Mouse (Mus musculus): ENCODE results near the gene S100a13.

Gene S100a13

DNA sequence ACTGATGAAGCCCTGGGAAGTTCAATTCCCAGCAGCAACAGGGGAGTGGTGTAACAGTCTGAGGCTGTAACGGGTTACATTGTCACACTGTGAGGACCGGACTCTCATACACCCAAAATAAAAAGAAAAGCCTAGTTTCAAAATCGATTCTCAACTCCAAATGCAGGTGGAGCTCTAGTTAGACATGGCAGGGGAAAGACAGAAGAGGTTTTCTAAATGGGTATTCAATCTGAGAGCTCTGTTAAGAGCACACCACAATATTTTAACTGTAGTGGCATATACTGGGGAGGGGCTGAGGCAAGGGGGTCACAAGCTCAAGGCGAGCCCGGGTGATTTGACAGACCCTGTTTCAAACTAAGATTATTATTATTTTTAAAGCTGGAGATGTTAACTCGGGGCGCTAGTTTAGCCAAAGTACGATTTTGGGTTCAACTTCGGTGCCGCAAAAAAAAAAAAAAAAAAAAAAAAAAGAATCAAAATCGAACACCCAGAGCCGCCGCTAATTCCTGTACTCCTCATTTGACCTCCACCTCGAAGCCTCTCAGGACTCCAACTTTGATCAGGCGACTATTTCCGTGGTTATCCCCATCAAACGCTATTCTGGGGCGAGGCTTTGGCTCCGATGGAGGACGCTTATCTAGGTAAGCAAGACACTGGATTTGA, 5.8 kb upstream of the S100a13 start:
- WGBS: under 1% methylated on average over 20 of the region's 20 CpGs

DNA sequence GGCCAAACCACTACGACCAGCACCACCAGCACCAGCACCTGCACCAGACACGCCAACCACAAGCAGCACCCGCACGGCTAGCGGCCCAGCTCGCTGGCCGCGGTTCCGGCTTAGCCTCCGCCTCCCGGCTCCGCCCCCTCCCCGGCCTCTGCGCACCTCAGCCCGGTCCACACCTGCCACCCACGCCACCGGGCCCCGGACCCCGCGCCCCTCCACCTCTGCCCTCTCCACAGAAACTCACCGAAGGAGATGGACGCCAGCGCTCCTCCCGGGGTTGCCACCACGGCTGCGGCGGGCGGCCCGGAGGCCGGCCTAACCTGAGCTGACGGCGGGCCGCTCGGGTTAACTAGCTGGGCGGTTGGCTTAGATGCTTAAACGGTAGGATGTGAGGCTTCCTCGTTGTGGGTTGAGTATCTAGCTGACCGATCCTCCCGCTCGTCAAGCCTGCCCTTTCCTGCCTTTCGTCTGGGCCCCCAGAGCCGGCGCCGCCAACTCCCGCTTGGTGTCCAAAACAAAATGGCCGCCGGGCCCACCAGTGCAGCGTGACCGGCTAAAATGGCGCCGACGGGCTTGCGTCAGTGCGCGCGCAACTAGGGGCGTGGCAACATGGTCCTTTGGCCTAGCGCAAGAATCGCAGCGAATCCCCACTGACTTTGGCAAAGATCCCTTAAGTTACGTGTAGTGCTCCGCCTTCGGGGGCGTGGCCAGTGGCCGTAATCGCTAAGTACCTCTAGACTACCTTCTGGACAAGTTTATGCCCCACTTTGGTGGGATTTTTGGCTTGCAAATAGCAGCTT, 5.1 kb upstream of the S100a13 start, which contains the start of gene Chtop:
Chtop (minus strand) TSS at position 549 of the 797 bp plus-strand sequence.
- under 1% methylated on average over 66 of the region's 66 CpGs for WGBS

DNA sequence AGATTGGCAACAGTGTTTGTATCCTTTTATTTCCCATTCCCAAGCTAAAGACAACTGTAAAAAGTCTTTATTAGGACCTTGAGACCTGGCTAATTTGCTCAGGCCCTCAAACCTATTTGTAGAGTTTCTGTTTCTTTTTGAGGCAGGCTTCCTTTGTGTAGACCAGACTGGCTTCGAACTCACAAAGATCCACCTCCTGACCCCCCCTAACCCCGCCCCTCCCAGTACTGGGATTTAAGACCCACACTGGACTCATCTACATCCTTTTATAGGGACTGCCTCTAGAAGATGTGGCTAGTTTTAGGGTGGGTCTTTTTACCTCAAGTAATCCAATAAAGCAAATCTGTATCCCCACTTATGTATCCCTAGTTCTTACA, 4.5 kb upstream of the S100a13 start:
- 13% methylated on average over 2 of the region's 2 CpGs for WGBS

DNA sequence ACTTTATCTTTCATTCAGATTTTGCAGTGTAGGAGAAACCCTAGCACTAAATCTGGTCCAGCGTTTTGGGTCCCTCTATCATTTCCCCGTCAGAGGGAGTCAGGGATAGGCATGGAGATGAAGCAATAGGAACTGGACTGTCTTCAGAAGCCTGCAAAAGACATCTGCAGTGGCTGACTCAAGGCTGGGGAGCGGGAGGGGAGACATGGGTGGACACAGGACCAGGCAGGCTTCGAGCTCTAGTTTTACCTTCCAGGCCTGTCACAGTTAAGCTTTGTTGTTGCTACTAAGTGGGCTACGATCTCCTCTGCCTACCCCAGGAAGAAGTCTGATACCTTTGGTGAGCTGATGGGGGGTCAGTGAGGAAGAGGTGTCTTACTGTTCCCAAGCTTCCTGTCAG, 2.0 kb upstream of the S100a13 start:
- WGBS: 79% methylated on average over 5 of the region's 5 CpGs

DNA sequence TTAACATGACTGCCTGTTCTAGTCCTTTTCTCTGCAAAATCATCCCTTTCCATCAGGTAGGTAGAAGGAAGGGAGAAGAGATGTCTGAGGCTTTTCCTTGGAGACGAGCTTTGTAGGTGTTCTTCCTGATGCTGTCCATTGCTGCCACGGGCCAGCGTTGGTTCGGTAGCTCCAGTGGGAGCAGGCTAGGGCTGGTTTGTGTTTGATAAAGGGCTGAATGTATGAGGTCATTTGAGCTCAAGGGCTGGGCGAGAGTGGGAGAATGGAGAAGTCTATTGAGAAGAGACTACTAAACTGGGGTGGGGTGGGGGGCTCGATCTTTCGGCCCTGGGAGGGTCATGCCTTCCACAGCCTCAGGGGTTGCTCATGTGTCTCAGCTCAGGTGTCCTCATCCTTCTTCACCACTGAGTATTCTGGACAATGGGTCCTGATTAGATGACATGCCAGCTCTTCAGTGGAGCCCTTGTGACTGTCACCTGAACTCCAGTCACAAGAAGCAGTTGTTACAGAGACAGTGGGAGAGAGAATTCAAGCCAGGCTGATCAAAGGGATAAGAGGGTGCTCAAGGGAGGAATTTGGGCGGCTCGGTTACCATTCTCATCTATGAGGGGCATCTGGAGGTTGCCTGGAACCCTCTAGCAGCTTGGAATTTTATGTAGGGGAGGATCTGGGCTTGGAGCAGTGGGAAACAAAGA, 1.1 kb upstream of the S100a13 start:
- whole genome bisulfite sequencing: 82% methylated on average over 9 of the region's 9 CpGs

DNA sequence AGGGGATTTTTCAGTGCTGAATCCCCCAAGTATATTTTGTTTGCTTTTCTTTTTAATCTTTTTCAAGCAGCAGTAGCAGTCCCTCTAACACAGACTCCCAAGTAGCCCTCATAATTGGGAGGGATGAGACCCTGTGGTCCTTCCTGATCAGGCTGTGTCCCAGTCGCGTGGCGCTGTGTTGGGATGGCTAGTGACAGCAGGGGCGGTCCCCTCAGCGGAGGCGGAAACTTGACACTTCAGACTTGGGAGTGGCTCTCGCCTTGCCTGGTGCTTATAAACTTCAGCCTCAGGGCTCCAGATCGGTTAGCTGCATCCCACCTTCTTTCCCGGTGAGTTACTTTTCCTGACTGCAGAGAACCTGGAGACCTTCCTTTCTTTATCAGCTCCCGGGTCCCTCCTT, 456 bp downstream of the S100a13 start:
- 1% methylated on average over 10 of the region's 10 CpGs for WGBS

DNA sequence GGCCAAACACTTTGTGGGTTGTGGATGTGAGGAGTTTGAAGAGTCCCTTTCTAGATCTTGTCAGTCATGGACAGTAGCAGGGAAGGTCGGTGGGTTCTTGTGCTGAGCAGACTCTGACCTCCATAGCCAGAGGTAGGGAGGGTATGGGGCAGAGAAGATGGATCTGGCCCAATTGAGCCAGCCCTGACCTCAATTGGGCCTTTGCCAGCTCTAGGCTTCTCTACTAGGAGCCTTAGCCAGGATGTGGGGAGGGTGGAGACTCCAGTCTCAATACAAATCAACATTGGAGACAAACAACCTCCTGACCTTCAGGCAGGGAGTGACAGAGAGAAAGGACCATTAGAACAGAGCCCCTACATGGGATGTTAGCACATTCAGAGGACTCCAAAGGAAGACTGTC, 1.0 kb downstream of the S100a13 start:
- WGBS: 32% methylated on average over 1 of the region's 1 CpGs

DNA sequence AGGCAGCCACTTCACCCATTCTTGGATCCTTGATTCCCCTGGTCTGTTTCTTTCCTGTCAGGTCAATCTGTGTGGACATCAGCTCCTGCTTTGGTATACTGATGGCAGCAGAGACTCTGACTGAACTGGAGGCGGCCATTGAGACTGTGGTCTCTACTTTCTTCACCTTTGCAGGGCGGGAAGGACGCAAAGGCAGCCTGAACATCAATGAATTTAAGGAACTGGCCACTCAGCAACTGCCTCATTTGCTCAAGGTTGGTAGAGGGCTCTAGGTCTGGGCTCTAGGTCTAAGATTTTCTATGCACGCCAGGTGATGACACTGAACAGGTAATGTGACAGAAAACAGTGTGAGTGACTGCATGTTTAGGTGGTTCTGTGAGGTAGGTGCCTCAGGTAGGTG, 1.6 kb downstream of the S100a13 start:
- WGBS: 95% methylated on average over 4 of the region's 4 CpGs

DNA sequence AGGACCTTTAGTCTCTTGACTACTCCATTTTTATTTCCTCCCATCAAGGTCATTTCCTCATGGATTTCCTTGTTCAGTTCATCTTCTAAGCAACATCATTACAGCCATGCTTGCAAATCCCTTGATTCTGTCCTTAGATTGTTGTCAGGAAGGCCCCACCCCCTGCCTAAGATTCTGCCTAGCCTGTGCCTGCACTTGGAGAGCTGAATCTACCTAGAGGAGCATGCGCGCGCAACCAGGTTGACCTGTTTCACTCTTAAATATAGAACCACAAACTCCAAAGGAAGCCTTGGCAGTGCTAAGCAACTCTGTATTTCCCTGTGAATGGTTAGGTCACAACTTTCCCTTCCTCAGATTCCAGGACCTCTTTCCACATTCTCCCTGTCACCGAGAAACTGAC, 3.5 kb downstream of the S100a13 start:
- 82% methylated on average over 4 of the region's 4 CpGs for WGBS

DNA sequence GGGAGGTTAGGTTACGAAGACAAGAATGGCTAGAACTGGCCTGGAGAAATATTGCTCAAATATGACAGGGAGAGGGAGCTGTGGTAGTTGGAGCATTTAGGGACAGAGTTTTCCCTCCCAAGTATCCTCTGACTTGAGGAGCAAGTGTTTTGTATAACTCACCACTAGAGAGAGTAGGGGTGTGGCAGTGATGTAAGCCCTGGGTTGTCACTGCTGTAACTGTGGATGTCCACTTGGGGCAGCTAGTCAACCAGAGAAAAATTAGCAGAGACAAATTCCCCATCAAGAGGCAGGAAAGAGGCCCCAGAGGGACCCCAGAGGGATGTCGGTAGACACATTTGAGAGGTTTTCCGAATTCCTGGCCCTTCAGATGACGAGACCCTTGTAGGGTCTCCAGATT, 11.2 kb downstream of the S100a13 start:
- 70% methylated on average over 4 of the region's 4 CpGs for WGBS

DNA sequence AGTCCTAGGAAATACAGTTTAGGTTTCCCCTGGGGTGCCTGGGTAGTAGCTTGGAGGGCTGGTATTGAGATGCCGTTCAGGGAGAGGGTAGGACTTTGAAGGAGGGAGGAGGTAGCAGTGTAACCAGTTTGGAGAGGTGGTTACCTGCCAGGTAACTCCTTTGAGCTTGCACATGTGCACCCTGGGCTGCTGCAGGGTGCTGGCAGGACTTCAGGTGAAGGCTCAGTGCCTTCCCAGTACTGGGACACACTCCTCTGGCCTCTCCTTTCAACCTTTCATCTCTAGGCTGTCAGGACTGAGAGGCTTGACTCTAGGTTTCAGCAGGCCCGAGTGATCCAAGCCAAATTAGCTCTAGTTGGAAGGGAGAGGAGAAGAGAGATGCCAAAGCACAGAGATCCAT, 11.8 kb downstream of the S100a13 start:
- 72% methylated on average over 2 of the region's 2 CpGs for WGBS

DNA sequence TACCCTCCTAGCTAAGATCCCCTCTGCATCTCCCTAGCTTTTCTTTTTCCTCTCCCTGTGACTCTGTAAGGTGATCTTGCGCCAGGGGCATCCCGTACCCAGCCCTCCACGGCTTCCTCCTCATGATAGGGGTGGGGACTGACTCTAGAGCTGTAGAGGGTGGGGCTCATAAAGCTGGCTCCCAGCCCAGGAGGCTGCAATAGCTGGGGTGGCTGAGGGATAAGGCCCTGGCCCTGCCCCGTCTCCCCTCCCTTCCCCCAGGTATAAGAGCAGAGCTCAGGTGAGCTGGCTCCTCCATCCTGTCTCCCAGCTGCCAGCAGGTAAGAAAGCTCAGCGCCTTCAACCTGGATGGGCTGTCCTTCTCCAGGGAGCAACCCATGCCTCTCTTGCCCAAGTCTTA, 12.3 kb downstream of the S100a13 start, which contains the start of gene S100a14:
S100a14 (plus strand) TSS at position 277 of the 400 bp plus-strand sequence.
- 76% methylated on average over 5 of the region's 5 CpGs for WGBS

DNA sequence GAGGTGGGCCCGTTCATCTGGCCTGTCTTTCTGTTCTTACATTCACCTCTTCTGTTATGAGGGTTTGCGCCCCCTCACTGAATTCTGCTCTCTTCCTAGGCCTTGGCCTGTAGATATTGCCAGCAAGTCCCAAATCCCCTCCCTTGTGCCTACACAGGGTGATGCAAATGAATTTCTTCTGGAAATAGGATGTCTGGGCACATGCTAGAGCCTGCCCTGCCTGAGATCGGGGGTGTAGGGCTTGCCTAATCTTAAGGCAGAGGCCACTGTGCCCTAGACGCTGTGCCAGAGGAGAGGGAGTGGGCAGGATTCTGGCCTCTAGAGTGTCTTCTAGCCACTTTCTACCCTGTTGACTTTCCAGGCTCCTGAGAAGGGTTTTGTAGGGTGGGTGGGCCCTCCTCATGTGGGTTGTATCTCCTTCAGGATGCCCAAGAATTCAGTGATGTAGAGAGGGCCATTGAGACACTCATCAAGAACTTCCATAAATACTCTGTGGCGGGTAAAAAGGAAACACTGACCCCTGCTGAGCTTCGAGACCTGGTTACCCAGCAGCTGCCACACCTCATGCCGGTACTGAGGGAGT, 13.1 kb downstream of the S100a13 start:
- WGBS: 90% methylated on average over 7 of the region's 7 CpGs

DNA sequence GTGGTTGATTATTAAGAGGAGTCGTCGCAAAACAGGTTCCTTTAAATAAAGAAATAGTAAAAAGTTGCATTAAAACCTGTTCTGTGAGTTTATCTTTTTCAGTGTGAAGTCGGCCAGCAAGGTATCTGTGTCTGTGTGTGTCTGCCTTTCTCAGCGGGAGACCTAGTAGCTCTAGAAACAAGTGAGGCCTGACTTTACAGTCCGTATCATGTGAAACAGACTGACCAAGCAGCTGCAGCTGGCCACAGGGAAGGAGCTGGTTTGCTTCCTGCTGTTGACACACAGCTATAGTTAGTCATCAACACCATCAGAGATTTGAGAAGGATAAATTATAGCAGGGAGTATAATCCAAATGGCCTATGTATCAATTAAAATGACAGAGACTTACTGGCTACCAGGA, 17.5 kb downstream of the S100a13 start:
- WGBS: 87% methylated on average over 5 of the region's 5 CpGs

DNA sequence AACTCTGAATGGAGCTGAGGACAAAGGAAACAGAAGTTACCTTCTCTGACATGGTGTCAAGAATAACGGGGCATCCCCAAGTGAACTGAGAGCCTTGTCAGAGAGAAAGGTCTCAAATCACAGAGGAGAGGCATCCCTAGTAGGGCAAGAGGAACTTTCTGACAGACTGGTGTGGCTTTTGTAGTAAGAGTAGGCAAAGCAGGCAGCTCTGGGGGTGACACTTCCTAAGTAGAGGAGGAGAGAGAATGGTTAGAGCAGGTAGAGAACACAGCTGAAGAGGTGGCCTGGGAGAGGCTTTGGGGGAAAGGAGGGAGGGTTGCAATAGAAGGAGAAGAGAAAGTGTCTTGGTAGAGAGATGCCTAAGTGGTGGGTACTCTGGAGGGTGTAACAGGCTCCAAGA, 21.2 kb downstream of the S100a13 start:
- 74% methylated on average over 1 of the region's 1 CpGs for WGBS

DNA sequence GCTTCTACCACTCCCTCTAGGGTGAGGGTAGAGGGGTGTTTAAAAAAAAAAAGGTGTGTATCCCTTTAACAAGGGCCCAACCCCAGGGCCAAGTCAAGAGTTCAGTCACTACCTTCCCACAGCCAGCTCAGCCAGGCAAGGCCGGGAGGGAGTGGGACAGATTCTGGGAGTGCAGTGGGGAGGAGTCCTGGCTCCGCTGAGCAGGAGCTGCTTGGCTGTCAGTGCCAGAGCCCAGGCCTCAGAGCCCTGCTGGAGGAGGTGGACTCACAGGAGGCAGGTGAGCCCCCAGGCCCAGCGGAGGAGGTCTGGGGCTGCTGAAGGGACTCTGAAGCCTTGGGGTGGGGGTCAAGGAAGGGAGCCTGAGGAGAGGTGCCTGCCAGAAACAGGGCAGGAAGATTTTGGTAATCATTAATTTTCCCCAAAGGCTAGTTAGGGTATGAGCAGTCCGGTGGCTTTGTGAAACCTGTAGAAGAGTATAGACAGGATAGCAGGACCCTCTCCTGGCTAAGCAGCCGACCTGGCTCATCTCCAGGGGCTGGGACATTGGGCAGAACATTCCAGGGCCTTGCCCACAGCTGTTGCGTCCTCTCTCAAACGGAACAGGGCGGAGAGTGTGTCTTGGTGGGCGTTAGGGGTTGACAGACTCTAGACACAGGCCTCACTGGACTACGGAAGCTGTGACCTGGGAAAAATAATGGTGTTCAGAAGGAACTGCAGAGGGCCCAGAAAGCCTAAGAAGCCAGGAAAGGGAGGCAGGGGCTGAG, 23.1 kb downstream of the S100a13 start, which contains the start of gene S100a16:
S100a16 (plus strand) TSS at position 114 of the 764 bp plus-strand sequence.
- WGBS: 66% methylated on average over 10 of the region's 10 CpGs

DNA sequence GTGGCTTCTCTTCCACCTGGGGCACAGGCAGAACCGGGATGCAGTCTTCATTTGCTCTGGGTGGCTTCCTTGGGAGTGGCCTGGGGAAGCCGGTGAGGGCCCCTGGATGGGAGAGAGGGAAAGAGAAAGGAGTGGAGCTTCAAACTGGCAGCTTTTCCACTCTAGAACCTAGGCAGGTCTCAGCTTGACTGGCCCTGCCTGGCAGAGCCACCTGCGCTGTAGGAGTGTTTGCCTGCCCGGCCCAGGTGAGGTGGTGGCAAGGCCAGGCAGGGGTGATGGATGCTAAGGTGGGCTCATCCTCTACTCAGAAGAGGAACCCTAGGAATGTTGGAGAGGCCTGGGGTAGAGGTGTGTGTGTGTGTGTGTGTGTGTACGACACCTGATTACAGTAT, 23.7 kb downstream of the S100a13 start:
- 79% methylated on average over 5 of the region's 5 CpGs for WGBS

DNA sequence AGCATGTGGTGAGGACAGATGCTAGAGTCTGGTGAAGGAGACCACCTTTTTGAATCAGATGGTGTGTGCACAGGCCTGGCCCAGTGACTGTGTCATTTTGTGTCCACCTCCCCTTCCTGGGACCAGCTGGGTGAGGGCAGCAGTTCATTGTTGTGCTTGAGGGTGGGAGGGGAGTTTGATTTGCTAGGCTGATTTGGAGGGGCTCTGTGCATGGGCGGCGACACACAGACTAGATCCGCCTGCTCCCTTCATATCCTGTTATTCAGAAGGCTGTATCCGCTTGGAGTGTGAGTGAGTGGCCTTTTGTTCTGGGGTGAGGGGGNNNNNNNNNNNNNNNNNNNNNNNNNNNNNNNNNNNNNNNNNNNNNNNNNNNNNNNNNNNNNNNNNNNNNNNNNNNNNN, 26.7 kb downstream of the S100a13 start:
- WGBS: 65% methylated on average over 4 of the region's 4 CpGs

DNA sequence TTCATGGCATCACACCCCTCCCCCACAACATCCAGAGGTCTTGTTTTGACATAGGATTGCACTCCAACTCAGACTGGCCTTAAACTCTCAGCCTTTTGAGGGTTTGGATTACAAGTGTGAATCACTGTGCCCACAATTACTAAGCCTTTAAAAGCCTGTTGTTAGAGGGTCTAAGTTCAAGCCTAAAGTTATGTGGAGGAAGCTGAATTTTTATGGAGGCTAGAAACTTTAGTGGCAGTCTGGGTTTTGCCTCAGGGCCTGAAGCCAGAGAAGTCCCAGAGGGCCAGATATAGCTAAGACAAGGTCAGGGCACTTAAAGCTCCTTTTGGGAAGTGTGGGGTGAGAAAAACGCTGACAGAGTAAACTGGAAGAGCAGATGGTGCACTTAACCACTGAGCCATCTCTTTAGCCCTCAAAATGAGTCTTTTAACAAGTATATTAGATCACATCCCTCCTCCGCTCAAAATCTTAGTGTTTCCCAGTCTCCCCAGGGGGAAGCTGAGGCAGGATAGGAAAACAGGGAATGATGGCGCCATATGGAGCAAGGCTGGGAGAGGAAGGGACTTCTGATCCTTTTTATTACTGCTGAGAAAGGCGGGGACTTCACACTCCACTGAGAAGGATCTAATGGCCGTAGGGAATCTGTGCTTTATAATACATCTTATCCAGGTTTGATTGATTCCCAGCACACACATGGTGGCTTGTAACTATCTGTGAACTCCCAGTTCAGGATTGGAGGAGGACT, 35.6 kb downstream of the S100a13 start:
- 82% methylated on average over 5 of the region's 5 CpGs for WGBS

DNA sequence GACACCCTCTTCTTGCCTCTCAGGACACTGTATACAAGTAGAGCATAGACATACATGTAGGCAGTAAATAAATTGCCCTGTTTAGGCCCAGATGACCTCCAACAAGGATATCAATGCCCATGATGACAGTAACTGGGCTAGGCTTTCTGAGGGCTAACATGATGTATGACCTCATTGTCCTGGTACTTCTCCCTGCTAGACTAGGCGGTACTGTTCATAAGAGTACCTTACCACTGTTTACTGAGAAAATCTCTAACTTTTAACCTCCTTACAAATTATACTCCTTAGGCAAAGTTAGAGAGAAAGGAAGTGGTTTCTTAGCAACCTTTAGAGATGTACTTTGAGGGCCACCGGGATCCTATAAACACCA, 36.2 kb downstream of the S100a13 start:
- WGBS: 81% methylated on average over 2 of the region's 2 CpGs

DNA sequence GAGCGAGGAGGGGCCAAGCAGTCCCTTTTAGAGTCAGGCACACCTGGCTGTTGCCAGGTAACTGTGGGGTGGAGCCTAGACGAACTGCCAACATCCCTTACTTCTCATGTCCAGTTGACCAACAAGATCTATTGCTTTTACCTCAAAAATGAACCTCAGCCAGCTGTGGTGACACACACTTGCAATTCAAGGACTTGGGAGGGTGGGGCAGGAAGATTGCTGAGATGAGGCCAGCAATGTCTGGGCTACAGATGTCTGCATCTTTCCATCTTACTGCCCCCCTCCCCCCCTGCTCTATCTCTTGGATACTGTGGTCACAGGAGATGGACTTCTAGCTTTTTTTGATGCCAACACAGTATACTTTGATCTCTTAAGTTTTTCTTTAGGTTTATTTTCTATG, 38.0 kb downstream of the S100a13 start:
- WGBS: 88% methylated on average over 2 of the region's 2 CpGs

Measured in cerebral cortex, adult 2 months (tissue).